Mouse (Mus musculus) cerebellum, postnatal 10 days (tissue): Measurements from ENCODE around the gene Olfr433.
"Not testable (repeated sequence)": the region's sequence is repeated elsewhere in the genome, so short reads cannot be mapped to it uniquely, and the experiment has no call there.

Experiments
- DNase-seq, 2 experiments: peaks; one replicate each; pipeline ENCODE4 v3.0.0; 2021; ENCODE audit warnings: mixed read lengths in 2 of 2

The Olfr433 gene

GRCm38 (mm10) chr1:174040523-174041177 is at the start of gene Olfr433:
Olfr433 (plus strand) TSS chr1:174040705.
- no peak for DNase-seq

- peak; percentile 67 to 79 for DNase-seq
These were observed 45.5 kb upstream of the Olfr433 start for GRCm38 (mm10) chr1:173995003-173995402.

GRCm38 (mm10) chr1:174004352-174005109 is 36.0 kb upstream of the Olfr433 start:
- DNase-seq = not testable (repeated sequence)

GRCm38 (mm10) chr1:174007050-174007449 is 33.5 kb upstream of the Olfr433 start:
- DNase-seq = not testable (repeated sequence)

DNA sequence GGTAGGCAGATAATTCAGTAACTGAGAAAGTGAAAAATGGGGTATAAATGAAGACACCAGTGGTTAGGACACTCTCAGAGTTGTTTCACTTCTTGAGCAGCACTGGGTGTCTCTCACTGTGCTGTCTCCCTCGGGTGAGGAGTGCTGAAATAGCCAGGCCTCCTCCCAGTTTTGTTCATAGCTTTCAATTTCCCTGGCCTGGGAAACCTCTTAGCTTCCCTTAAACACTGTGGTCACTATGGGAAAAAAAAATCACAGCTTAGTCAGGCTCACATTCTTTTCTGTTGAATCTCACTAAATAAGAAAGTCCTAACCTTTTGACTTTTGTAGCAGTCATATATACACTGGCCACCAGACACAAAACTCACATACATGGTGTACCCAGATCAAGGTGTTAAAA is 8.8 kb upstream of the Olfr433 start, which contains the start of gene Ifi205:
Ifi205 (minus strand) TSS at position 113 of the 400 bp plus-strand sequence.
- no peak for DNase-seq

DNA sequence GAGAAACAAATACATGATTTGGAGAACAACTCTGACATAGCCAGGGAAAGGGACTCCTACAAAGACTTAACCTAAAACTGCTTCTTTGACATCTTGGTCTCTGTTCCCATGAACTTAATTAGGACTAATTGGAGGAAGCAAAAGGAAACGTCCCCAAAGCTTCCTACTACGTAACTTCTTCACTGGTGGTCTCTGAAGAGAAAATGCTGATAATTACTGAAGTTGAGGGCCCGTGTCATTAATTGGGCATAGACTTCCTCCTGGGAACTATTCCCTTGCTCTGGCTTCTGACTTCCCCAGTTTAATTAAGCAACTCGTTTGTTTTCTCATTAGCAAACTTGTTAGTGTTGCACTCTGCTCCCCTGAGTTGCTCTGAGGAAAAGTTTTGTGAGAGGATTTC is 4.7 kb upstream of the Olfr433 start:
- DNase-seq = no peak

DNA sequence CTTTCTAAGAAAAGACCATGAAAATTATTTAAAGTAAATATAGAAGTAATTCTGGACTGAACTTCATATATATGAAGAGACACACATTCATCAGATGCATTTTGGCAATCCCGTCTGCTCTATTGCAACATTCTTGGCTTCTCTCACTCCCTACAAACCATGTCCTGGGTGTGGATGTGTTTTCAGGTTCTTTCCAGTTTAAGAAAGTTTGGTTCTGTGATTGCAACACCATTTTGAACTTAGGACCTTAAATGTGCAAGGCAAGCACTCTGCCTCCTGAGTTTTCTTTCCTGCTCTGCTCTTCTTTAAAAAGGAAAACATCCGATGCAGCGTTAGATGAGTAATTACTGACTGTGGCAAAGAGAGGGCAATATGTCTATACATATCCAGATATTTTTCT is 2.0 kb upstream of the Olfr433 start:
- no peak for DNase-seq

GRCm38 (mm10) chr1:174042091-174042884 is 1.8 kb downstream of the Olfr433 start:
- not testable (repeated sequence) for DNase-seq

DNA sequence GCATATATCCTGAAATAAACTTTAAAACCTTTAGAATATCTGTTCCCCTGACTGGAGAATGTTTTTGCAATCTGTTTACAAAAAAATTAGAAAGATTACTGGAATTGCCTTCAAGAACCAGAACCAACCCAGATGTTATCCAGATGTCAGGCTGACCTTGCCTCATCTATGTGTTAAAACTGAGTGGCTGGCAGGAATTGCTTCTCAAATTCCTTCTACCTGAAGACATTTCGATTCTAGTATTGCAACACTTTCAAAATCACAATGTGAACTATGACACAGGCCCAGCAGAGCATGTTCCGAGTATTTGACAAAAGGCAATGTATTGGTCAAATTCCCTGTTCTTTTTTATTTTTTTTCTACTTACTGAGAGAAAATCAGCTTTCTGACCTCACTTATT is 3.9 kb downstream of the Olfr433 start:
- DNase-seq = no peak

DNA sequence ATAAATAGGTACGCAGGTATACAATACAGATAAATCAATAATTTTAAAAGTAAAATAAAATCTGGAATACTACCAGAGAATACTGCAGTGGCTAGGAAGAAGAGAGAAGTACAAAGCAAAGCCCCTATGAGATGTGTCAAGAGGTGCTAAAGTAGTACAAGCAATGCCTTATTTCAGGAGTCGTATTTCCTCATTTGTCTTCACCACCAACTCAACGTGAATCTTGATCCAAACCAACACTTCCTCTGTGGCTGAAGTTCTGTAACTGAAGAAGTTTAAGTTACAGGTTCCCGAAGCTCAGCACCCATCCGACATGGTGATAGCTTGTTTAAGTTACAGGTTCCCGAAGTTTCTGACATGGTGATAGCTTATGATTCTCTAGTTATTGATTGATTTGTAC is 7.7 kb downstream of the Olfr433 start:
- not testable (repeated sequence) for DNase-seq

DNA sequence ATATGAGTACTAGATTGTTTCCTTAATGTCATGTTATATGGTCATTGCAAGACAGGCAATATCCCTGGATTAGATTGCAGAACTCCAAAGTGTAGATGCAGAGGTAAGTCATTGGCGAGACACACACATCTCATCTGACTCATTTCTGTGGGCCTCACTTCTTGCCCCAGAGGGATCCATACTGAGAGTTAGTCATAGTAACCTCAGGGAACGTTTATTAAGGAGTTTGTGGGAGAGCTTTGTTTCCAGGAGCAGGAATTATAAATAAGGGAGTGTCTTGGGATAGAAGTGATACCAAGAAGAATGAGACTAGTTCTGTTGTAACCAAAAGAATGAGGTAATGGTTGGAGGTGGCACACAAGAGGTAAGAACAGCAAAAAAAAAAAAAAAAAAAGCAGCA is 8.4 kb downstream of the Olfr433 start, which contains the start of gene Olfr432:
Olfr432 (plus strand) TSS at position 313 of the 400 bp plus-strand sequence.
- no peak for DNase-seq

GRCm38 (mm10) chr1:174049357-174049756 is 8.9 kb downstream of the Olfr433 start:
- not testable (repeated sequence) for DNase-seq

DNA sequence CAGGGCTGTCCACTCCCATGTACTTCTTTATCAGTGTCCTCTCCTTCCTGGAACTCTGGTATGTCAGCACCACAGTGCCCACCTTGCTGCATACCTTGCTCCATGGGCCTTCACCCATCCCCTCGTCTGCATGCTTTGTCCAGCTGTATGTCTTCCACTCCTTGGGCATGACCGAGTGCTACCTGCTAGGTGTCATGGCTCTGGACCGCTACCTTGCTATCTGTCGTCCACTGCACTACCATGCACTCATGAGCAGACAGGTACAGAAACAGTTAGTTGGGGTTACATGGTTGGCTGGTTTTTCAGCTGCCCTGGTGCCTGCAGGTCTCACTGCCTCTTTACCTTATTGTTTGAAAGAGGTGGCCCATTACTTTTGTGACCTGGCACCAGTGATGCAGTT is 10.0 kb downstream of the Olfr433 start:
- DNase-seq = no peak

DNA sequence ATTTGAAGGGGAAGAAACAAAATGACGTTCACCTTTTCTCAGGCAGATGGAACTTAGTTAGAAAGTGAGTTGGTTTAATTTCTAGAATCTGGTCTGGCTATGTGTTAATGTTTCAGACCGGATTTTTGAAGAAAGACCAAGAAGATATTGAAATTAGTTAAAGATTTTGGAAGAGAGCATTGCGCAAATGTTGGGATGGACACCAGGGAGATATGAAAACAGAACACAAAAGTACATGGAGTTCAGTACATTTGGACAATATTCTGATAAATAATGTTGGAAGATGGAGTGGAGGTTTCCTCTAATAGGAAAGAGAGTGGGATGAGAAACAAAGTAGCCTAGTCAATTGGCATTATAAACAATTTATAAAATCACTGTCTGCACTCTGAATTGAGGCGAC is 11.0 kb downstream of the Olfr433 start:
- no peak for DNase-seq

- DNase-seq = no peak
These were observed 11.5 kb downstream of the Olfr433 start for GRCm38 (mm10) chr1:174051931-174052536.

- DNase-seq = no peak
These were observed 12.5 kb downstream of the Olfr433 start for GRCm38 (mm10) chr1:174052981-174053380.

DNA sequence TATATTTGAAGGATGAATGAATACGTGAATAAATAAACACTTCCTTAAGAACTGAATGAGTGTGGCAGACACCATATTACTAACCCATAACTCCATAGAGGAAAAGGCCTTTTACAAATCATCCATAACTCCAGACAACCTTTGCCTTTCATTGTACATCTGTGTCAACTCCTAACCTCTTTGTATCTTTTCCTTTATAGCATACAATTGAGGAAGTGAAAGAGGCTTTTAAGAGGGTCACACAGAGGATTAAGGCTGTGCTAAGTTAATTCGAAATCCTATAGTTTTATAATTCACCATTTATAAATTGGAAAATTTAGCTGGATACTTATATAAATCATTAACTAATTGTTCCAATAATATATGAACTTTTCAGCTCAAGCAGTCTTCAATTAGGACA is 14.7 kb downstream of the Olfr433 start:
- DNase-seq = no peak

- DNase-seq = no peak
These were observed 25.8 kb downstream of the Olfr433 start, which contains the start of gene Olfr430 for GRCm38 (mm10) chr1:174066305-174066704. Olfr430 (plus strand) TSS chr1:174066605.

DNA sequence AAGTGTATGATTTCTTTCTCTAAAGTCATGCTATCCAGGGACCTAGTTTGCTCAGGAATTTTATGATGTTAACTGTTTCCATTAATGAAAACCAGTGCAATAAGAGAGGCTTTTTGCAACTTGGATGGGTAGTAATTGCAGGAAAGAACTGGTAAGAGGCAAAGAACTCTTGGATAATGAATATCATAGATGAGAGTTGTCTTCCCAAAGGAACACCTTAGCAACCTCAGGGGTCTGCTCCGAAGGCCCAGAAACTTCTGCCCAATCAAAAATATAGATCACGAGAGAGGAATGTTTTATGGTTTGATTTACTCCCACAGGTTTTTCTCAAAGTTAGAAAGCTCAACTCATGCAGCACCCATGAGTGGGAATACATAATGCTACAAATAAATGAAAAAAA is 43.5 kb downstream of the Olfr433 start, which contains the start of gene Olfr429:
Olfr429 (plus strand) TSS at position 301 of the 400 bp plus-strand sequence.
- no peak for DNase-seq
